Mouse (Mus musculus) forelimb bud, embryonic 11.5 days (tissue): ENCODE results near the gene Ints12.

Experiments used
- DNase-seq: peaks from one replicate; pipeline ENCODE4 v3.0.0-alpha.2; 2012; ENCODE audit warnings: low read depth, low spot score

Ints12 gene

DNA sequence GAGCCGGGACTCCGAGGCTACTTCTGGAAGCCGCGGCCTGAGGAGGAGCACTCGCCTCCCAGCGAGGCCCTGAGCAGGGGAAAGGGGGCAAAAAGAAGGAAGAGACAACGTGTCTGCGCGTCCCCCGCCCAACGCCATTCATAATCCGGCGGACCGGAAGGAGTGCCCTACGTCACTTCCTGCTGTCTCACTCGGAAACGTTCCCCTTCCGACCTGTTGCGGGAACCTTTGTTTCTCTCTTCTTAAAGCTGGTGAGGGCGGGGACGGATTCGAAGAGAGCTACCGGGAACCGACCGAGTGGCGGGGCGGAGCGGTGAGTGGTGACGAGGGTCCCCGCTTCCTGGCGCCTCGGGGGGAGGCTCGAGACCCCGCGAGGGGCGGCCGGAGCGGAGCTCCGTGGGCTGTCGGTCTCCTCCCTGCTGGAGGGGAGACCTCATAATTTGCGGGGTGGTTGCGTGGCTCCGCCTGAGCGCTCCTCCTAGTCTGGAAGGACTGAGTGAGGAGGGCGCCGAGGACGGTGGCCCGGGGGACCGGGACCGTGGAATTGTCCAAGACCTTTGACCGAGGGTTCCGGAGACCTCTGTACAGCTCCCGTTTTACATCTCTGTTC, at the start of gene Ints12, which contains the start of gene Gstcd:
Ints12 (plus strand) TSS at position 177 of the 610 bp plus-strand sequence.
Gstcd (minus strand) TSS at position 370 of the 610 bp plus-strand sequence.
- DNase-seq, result peak; percentile 96

GRCm38 (mm10) chr3:133052068-133052467, 39.6 kb upstream of the Ints12 start:
- DNase-seq, result no peak

- DNase-seq, result no peak
Measured at GRCm38 (mm10) chr3:133075560-133075959, 16.1 kb upstream of the Ints12 start.

GRCm38 (mm10) chr3:133082736-133083135, 8.9 kb upstream of the Ints12 start:
- DNase-seq, result no peak

DNA sequence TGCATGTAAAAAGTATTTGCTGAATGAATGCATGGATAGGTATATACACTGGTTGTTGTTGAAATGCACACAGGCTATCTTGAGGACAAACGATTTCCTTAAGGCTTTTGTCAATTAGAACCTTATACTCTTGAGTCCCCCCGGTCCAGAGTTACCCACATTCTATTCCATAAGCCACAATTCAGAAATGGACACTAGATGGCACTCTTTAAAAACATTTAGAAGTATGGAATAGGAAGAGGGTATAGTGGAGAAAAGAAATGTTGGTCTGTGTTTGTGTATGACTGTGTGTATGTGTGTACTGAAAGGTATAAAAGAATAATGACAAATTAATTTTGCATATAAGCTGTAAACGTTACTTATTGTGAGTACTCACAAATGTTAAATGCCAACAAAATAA, 5.8 kb upstream of the Ints12 start:
- peak; percentile 40 for DNase-seq

- DNase-seq, result peak; percentile 41
Measured at GRCm38 (mm10) chr3:133090247-133091120, 1.2 kb upstream of the Ints12 start.

- DNase-seq, result peak; percentile 65
Measured at GRCm38 (mm10) chr3:133091121-133091663, 448 bp upstream of the Ints12 start.

DNA sequence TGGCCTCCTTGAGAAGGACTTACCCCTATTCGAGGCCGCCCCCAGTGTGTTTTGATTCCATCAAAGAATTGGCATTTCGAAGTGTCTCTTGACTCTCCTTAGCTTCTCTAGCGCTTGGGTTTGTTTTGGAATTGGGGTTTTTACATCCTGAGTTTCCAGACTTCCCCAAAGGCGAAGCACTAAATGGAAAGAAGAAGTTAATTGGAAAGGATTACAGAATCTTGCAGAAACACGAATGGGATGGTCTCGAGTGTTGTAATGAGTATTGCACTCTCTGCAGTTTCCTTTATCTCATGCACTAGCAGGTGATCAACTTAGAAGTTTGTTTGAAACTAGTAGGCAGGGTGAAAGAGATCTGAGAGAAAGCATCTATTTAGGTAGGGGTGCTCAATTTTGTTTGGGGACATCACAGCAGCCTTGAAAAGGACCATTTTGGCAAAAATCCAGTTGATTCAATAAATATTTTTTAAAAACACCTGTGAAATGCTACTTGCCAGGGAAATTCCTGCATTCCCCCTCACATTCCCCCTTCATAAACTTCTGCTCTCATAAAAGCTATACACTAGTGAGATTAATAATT, 724 bp downstream of the Ints12 start:
- no peak for DNase-seq

DNA sequence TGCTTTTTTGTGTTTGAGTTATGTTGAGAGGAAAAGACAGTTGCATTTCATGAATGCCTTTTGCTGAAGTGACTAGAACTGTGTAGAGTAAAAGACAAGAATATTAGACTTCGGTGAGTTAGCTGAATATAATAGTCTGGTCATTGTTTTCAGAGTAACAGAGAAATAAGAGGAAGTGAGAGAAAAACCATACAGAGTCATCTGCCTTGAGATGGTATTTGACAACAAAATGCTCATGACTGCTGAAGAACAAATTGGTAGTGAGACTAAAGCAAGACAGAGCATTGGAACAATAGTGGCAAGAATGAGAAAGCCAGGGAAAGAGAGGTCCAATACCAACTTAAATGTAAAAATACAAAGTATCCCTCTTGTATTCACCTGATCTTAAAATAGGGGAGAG, 1.3 kb downstream of the Ints12 start:
- DNase-seq, result no peak

DNA sequence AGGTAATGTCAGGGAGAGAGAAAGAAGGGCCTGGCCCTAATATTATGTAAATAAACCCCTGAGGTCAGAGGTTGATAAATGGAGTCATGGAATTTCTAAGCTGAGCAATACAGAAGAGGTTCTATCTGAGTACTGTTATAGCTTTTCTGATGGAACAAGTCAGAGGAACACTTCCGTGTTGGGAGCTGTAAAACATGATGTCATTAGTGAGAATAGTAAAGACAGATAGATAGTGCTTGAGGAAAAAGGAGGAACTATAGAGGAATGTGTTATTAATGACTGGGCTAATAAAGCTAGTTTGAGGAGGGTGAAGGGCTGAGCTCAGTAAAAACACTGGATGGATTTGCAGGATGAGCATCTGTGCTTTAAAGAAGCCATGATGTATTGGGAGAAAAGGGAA, 2.7 kb downstream of the Ints12 start:
- DNase-seq, result no peak

- DNase-seq, result no peak
Measured at GRCm38 (mm10) chr3:133097936-133098335, 6.3 kb downstream of the Ints12 start.

GRCm38 (mm10) chr3:133098336-133098735, 6.7 kb downstream of the Ints12 start:
- no peak for DNase-seq

- no peak for DNase-seq
Measured at GRCm38 (mm10) chr3:133098909-133099308, 7.3 kb downstream of the Ints12 start.

GRCm38 (mm10) chr3:133103768-133104167, 12.1 kb downstream of the Ints12 start:
- DNase-seq, result no peak

DNA sequence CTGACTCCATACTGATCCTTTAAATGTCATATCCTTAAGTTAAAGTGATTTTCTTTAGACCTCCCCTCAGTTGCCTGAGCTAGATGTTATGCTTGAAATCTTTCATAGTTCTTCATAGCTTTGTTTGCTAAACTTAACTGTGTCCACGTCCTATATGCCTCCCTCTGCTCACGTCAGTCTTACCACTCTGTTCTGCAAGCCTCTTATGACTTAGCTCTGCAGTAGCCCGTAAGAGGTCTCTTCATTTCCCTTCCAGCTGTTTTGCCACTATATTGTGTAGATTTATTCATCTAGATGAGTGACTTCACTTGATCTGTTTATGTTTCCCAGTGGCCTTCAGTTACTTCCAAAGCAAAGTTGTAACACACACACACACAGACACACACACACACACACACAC, 12.8 kb downstream of the Ints12 start:
- no peak for DNase-seq

GRCm38 (mm10) chr3:133108731-133109130, 17.1 kb downstream of the Ints12 start:
- no peak for DNase-seq

GRCm38 (mm10) chr3:133109844-133110243, 18.2 kb downstream of the Ints12 start:
- no peak for DNase-seq

- DNase-seq, result peak; percentile 24
Measured at GRCm38 (mm10) chr3:133111741-133112140, 20.1 kb downstream of the Ints12 start.

- DNase-seq, result no peak
Measured at GRCm38 (mm10) chr3:133113281-133113680, 21.6 kb downstream of the Ints12 start.

DNA sequence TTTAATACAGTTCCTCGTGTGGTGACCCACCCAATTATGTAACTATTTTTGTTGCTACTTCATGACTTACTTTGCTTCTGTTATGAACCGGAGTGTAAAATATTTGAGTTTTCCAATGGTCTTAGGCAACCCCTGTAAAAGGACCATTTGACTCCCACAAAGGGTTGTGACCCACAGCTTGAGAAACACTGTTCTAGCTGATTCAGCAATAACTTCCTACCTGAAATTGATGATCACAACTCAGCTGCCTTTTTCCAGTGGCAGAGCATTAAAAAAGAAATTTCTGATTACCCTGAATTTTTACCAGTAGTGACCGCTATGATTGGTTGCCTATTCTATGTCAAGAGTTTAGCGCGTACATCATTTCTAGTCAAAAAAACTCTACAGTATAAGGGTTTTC, 39.7 kb downstream of the Ints12 start:
- no peak for DNase-seq

- DNase-seq, result no peak
Measured at GRCm38 (mm10) chr3:133132611-133133010, 41.0 kb downstream of the Ints12 start.

DNA sequence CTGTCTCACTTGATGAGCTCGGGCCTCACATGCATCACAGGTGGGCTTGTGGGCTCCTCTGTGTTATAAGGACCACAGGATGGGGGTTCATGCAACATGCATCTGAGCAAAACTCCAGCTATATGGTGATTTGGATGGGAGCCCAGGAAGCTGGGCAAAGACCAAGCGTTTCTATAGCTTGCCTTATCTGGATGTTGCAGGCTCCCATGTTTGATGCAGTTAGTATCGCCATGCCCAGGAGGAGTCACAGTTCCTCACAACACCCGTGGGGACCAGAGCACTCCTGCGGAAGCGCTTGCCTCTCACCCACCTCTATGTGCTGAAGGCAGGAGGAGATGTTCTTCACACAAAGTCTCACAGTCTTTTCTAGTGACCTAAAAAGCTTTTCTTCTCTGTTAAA, 50.2 kb downstream of the Ints12 start:
- DNase-seq, result no peak
